Mouse (Mus musculus): ENCODE measurements around the gene Atxn1.
A peak's percentile ranks its signal among the peaks of the same experiment; 100 is the strongest.

DNA sequence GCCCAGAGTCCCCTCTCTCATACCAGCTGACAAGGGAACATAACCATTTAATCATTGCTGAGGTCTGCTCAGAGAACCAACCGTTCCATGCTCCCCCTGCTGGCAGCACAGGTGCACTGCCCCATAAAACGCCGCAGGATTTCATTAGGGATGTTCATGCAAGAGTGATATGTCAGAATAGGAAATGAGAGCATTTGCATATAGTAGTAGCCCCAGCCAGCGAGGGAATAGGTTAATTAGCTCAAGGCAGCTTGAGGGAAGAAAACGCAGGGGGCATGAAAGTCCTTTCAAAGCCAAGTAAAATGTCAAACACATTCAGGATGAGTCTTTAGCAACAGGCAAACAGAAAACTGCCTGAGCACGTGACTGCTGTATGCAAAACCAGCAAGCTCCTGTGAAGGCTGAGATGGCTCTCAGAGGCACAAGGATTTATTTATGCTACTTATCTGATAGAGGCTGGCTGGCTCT lies 393.0 kb downstream of the Atxn1 start:
- TF ChIP-seq CTCF (IDR thresholded peaks at IDR 0.05) (peak; percentile 95), EP300 (IDR thresholded peaks at IDR 0.05) (no peak)

All from lung, postnatal 0 days (tissue).